Mouse (Mus musculus) embryonic facial prominence, embryonic 14.5 days (tissue): ENCODE data around the gene Kctd18. TPM values are rescaled to one million over a fixed set of nuclear protein-coding genes. Genes with fewer than 3 reads are reported as not detected.

Experiments used
- ATAC-seq: fragments of 200-750 bp; cut with Nextera tagmentation; 2 replicates; pipeline ENCODE4 v1.8.0; 2017; ENCODE audit warnings: low read depth, moderate number of reproducible peaks, moderate TSS enrichment
- DNase-seq: peaks from one replicate; pipeline ENCODE4 v3.0.0-alpha.2; 2015; ENCODE audit warnings: low spot score
- H3K27ac ChIP-seq: fragments of 300-500 bp; sonication (generic); replicated peaks from 2 replicates; pipeline ENCODE4 v1.5.1; 2014; ENCODE audit warnings: low read depth, mild to moderate bottlenecking, low read length, moderate library complexity
- H3K27me3 ChIP-seq: fragments of 300-500 bp; sonication (generic); replicated peaks from 2 replicates; pipeline ENCODE4 v1.6.1; 2014; ENCODE audit warnings: low read length; ENCODE audit not compliant: control insufficient read depth, insufficient read depth
- H3K36me3 ChIP-seq: fragments of 300-500 bp; sonication (generic); 2 replicates; pipeline ENCODE4 v1.6.1; 2014; ENCODE audit warnings: low read length, mixed read lengths; ENCODE audit not compliant: control insufficient read depth, insufficient read depth
- H3K4me1 ChIP-seq: fragments of 300-500 bp; sonication (generic); 2 replicates; pipeline ENCODE4 v1.6.1; 2014; ENCODE audit warnings: antibody characterized with exemption, low read length; ENCODE audit not compliant: control insufficient read depth, insufficient read depth
- H3K4me2 ChIP-seq: fragments of 300-500 bp; sonication (generic); 2 replicates; pipeline ENCODE4 v1.6.1; 2014; ENCODE audit warnings: low read depth, mild to moderate bottlenecking, low read length, moderate library complexity, mixed read lengths
- H3K4me3 ChIP-seq: fragments of 300-500 bp; sonication (generic); 2 replicates; pipeline ENCODE4 v1.5.1; 2014; ENCODE audit warnings: low read depth, mild to moderate bottlenecking, low read length
- H3K9ac ChIP-seq: fragments of 300-500 bp; sonication (generic); 2 replicates; pipeline ENCODE4 v1.6.1; 2014; ENCODE audit warnings: low read depth, mild to moderate bottlenecking, low read length, moderate library complexity, mixed read lengths
- H3K9me3 ChIP-seq: fragments of 300-500 bp; sonication (generic); 2 replicates; pipeline ENCODE4 v1.6.1; 2016; ENCODE audit warnings: low read length; ENCODE audit not compliant: control insufficient read depth
- WGBS: fragments of 180-500 bp; shearing (Covaris S2); extraction: QIAGEN DNeasy Blood & Tissue Kit; methylation state at CpG from one replicate; pipeline ENCODE4 v1.1.7; 2014; 5-methylcytosine and 5-hydroxymethylcytosine counted together
- polyA plus RNA-seq: library from polyadenylated mRNA; unstranded; fragments of >200 nt; fragmentation: Nextera tagmentation; extraction: Ambion mirVana; gene quantifications from 2 replicates; pipeline ENCODE4 v1.2.1, GENCODE M21; 2014

The Kctd18 gene
- polyA plus RNA-seq, 1 experiment from 2014 or later = 15.6 TPM

DNA sequence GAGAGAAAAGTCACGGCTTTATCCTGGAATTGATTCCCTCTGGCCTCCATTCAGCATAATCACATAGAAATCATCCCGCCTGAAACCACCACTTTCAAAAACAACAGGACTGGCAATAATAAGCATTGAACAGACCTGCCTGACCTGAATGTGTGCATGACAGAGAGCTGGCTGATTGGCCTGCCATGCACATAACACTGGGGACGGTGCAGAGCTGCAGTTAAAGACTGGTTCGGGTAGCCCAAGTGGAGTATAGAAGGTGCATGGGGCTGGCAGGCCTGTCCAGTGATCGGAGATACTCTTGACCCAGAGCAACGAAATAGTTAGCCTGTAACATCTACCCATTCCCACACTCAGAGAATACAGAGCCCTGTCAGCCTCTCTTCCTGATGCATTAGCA lies 76.5 kb downstream of the Kctd18 start:
- H3K36me3 ChIP-seq = peaks cover 82% of the 10 kb centered on the region

GRCm38 (mm10) chr1:57941734-57942133 lies 77.0 kb downstream of the Kctd18 start:
- ATAC-seq (no peak), DNase-seq (no peak)
- H3K27ac ChIP-seq = no peak overlapping the region
- H3K36me3 ChIP-seq = peaks cover 85% of the 10 kb centered on the region
- H3K9ac ChIP-seq = no peak overlapping the region
- H3K27me3 ChIP-seq = no peaks in the 10 kb centered on the region
- H3K4me3 ChIP-seq = no peak overlapping the region
- WGBS = 52% methylated on average over 11 of the region's 11 CpGs
- no peak overlapping the region for H3K4me2 ChIP-seq
- no peaks in the 10 kb centered on the region for H3K9me3 ChIP-seq
- no peaks in the 10 kb centered on the region for H3K4me1 ChIP-seq

More for the DNA sequence above, 76.5 kb downstream of the Kctd18 start:
- Histone ChIP-seq H3K4me3 (no peak overlapping the region), H3K4me1 (no peaks in the 10 kb centered on the region), H3K9me3 (no peaks in the 10 kb centered on the region), H3K4me2 (no peak overlapping the region), H3K9ac (no peak overlapping the region), H3K27me3 (no peaks in the 10 kb centered on the region), H3K27ac (no peak overlapping the region)
- no peak for ATAC-seq
- no peak for DNase-seq
- 74% methylated on average over 6 of the region's 6 CpGs for WGBS

GRCm38 (mm10) chr1:57941095-57941494 lies 77.7 kb downstream of the Kctd18 start:
- no peaks in the 10 kb centered on the region for H3K9me3 ChIP-seq
- no peak overlapping the region for H3K4me2 ChIP-seq
- H3K36me3 ChIP-seq = peaks cover 86% of the 10 kb centered on the region
- no peak overlapping the region for H3K27ac ChIP-seq
- no peak for DNase-seq
- 52% methylated on average over 7 of the region's 7 CpGs for WGBS
- ATAC-seq = peak; percentile 57; the same call in 1 of the 2 replicates
- H3K4me3 ChIP-seq = no peak overlapping the region
- no peaks in the 10 kb centered on the region for H3K4me1 ChIP-seq
- H3K27me3 ChIP-seq = no peaks in the 10 kb centered on the region
- H3K9ac ChIP-seq = no peak overlapping the region

DNA sequence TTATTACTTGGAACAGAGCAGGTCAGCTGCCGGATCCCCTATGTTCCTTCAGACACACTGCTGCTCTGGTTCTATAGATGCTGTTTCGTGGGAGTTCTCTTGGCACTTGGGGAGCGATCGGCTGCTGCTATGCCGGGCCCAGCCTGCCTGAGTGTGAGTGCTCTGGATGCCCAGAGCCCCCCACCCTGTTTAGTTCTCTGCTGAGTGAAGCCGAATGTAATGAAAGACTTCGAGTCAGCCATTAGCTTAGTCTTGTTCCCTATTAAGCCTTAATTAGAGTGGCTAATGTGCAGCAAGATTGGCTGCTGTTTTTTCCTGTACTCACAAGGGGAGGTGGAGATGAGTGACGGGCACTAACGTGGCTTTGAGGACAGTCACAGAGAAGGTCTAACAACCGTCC lies 78.1 kb downstream of the Kctd18 start:
- Histone ChIP-seq H3K36me3 (peaks cover 82% of the 10 kb centered on the region), H3K9me3 (no peaks in the 10 kb centered on the region), H3K4me3 (no peak overlapping the region), H3K27me3 (no peaks in the 10 kb centered on the region), H3K4me2 (no peak overlapping the region), H3K9ac (no peak overlapping the region), H3K4me1 (no peaks in the 10 kb centered on the region), H3K27ac (no peak overlapping the region)
- ATAC-seq (no peak), DNase-seq (no peak)
- WGBS = 45% methylated on average over 10 of the region's 10 CpGs

DNA sequence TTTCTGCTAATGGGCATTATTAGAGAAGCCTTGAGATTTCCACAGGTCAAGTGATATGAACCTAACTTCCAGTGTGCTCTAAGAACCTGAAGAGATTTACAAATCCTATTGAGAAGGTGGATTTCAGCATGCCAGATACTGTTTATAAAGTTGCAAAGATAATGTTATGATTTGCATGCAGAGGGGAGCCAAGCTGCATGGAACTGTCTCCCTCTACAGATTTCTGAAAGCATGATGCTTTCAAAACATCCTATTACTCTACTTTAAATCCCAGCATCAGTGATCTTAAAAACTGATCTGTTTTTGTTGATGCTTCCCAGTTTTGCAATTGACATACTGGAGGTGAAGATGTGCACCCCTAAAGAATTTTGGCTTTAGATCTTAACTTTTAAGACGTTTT lies 84.5 kb downstream of the Kctd18 start:
- no peak overlapping the region for H3K4me3 ChIP-seq
- DNase-seq (no peak), ATAC-seq (no peak)
- H3K9me3 ChIP-seq = no peaks in the 10 kb centered on the region
- H3K9ac ChIP-seq = no peak overlapping the region
- H3K4me2 ChIP-seq = no peak overlapping the region
- H3K27me3 ChIP-seq = no peaks in the 10 kb centered on the region
- H3K4me1 ChIP-seq = no peaks in the 10 kb centered on the region
- H3K36me3 ChIP-seq = peaks cover 25% of the 10 kb centered on the region
- no peak overlapping the region for H3K27ac ChIP-seq
- WGBS = 53% methylated on average over 1 of the region's 1 CpGs

DNA sequence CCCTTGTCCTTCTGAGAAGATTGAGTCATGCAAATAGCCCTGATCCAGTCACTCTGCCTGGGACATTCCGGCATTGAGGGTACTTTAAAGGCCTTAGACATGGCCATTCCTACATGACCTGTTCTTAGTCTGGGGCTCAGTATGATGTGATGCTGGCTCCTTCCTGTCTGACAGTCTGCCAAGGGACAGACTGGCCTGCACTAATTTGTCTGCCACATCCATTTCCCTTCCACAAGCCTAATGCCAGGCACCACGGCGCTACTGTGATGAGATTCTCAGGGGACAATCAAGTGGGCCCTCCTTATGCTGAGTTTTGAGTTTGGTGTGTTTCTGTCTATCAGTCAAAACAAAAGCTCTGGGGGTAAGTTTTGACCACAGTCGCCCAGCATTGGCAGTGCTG lies 100.2 kb downstream of the Kctd18 start:
- Histone ChIP-seq H3K4me2 (no peak overlapping the region), H3K4me1 (no peaks in the 10 kb centered on the region), H3K4me3 (no peak overlapping the region), H3K27ac (no peak overlapping the region), H3K36me3 (peaks cover 24% of the 10 kb centered on the region), H3K9me3 (no peaks in the 10 kb centered on the region), H3K27me3 (no peaks in the 10 kb centered on the region), H3K9ac (no peak overlapping the region)
- WGBS = 80% methylated on average over 4 of the region's 4 CpGs
- DNase-seq = no peak
- no peak for ATAC-seq

DNA sequence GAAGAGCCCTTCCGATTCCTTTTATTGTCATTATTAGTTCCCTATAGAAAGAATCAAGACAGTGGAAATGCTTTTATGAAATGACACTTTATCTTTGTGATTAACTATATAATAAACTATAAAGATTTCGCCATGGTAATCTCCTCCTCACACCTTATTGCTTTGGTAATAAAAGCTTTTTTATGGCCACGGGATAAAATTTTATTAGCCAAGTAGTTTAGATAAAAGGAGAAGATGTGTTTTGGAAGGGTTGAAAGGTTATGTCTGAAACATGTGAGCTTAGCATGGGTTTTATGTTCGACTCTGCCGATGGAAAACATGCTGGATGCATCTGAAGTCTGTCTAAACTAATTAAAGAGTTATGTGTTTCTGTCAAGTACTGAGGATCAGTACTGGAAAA lies 101.4 kb downstream of the Kctd18 start:
- Histone ChIP-seq H3K9ac (no peak overlapping the region), H3K27me3 (no peaks in the 10 kb centered on the region), H3K4me1 (no peaks in the 10 kb centered on the region), H3K27ac (no peak overlapping the region), H3K4me2 (no peak overlapping the region), H3K4me3 (no peak overlapping the region), H3K36me3 (peaks cover 15% of the 10 kb centered on the region), H3K9me3 (no peaks in the 10 kb centered on the region)
- DNase-seq (no peak), ATAC-seq (no peak)
- 80% methylated on average over 5 of the region's 5 CpGs for WGBS

DNA sequence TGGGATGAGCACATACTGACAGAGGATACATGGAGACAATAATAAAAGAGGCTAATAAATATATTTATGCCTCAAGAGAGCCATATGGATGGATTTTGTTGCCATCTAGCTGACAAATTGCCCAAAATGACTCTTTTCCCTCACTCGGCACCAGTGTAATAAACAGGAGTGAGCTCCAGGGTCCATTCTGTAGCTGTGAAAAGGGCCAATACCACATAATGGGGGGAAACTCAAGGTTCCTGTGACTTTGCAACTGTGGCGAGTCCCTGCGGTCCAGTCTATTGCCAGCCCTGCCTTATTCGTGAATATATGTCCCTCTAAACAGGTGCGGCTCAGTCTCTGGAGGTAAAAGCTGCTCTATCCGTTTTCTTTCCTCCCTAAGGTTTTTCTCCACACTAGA lies 107.2 kb downstream of the Kctd18 start:
- Histone ChIP-seq H3K36me3 (peaks cover 40% of the 10 kb centered on the region), H3K27ac (no peak overlapping the region), H3K4me1 (peaks cover 4% of the 10 kb centered on the region; the same call in 1 of the 2 replicates), H3K4me3 (no peak overlapping the region), H3K4me2 (no peak overlapping the region), H3K9me3 (no peaks in the 10 kb centered on the region), H3K9ac (no peak overlapping the region), H3K27me3 (no peaks in the 10 kb centered on the region)
- ATAC-seq (no peak), DNase-seq (no peak)
- 81% methylated on average over 6 of the region's 6 CpGs for WGBS

DNA sequence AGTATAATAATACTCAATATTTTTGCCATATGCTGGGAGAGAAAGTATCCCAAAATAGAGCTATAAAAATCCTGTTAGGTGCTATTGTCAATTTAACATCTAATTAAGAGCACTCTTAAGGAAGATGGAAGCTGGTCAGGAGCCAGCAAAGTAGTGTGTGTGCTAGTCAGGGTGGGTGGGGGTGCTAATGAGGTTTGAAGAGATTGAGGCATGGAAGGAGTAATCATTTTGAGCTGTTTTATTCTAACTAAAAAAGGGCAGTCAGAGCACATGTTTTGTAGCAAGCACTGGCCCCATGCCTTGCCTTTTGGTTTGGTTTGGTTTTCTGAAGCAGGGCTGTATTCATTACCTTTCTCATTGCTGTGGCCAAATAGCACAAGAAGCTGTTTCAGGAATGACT lies 112.4 kb downstream of the Kctd18 start:
- Histone ChIP-seq H3K9me3 (no peaks in the 10 kb centered on the region), H3K4me1 (peaks cover 18% of the 10 kb centered on the region; the same call in 1 of the 2 replicates), H3K36me3 (peaks cover 66% of the 10 kb centered on the region), H3K4me3 (no peak overlapping the region), H3K27me3 (no peaks in the 10 kb centered on the region), H3K27ac (peak overlapping the region; percentile 53), H3K4me2 (no peak overlapping the region), H3K9ac (no peak overlapping the region)
- DNase-seq (peak; percentile 84), ATAC-seq (peak; percentile 73)
